Mouse (Mus musculus) E14TG2a.4 (cell line): ENCODE data around the gene Pspn.

Experiments
- CTCF ChIP-seq: conservative IDR thresholded peaks from 2 replicates; pipeline ENCODE4 v1.5.1; 2014; ENCODE audit warnings: low read length
- NANOG ChIP-seq: IDR thresholded peaks from 2 replicates; pipeline ENCODE4 v1.6.1; 2014; ENCODE audit warnings: borderline replicate concordance, low read length, mixed read lengths

- TF ChIP-seq CTCF (no peak), NANOG (no peak)
These were observed 17.8 kb downstream of the Pspn start, which contains the start of gene Acer1 for GRCm38 (mm10) chr17:56982013-56982412.
